Mouse (Mus musculus) Patski (cell line): ENCODE measurements around the gene Erbin. TPM values are rescaled to one million over a fixed set of nuclear protein-coding genes. Genes with fewer than 3 reads are reported as not detected.

Experiments used
- ATAC-seq: fragments of 100-300 bp; one replicate; pipeline ENCODE4 v1.8.0; 2021
- CTCF ChIA-PET: fragments of 350-600 bp; sonication (Branson Sonifier 250); formaldehyde crosslinking; loops from one replicate; lab custom pipeline; 2022; ENCODE audit warnings: inconsistent platforms; lab: Charles Lee
- POLR2A ChIA-PET: fragments of 350-600 bp; sonication (Branson Sonifier 250); formaldehyde crosslinking; loops from one replicate; lab custom pipeline; 2022; ENCODE audit warnings: antibody characterized with exemption, inconsistent platforms; lab: Charles Lee
- DNase-seq: peaks from one replicate; pipeline ENCODE4 v3.0.0-alpha.2; 2011; ENCODE audit warnings: low read depth, low spot score
- H3K27me3 ChIP-seq: fragments of 371-371 bp; one replicate; pipeline ENCODE4 v1.5.1; 2021
- CTCF ChIP-seq: fragments of 100-300 bp; IDR thresholded peaks from one replicate; pipeline ENCODE4 v1.5.1; 2021
- in situ Hi-C: fragments of 300-500 bp; cut with MboI; formaldehyde crosslinking; loops from 3 replicates; pipeline ENCODE4 v1.11.1; 2018; ENCODE audit warnings: low pct_unique_long_range_greater_than_20kb, mixed read lengths
- polyA plus RNA-seq: library from polyadenylated mRNA; unstranded; gene quantifications from one replicate; pipeline ENCODE4 v1.2.3, GENCODE M21; 2021

Erbin gene
- polyA plus RNA-seq = 99.6 TPM

DNA sequence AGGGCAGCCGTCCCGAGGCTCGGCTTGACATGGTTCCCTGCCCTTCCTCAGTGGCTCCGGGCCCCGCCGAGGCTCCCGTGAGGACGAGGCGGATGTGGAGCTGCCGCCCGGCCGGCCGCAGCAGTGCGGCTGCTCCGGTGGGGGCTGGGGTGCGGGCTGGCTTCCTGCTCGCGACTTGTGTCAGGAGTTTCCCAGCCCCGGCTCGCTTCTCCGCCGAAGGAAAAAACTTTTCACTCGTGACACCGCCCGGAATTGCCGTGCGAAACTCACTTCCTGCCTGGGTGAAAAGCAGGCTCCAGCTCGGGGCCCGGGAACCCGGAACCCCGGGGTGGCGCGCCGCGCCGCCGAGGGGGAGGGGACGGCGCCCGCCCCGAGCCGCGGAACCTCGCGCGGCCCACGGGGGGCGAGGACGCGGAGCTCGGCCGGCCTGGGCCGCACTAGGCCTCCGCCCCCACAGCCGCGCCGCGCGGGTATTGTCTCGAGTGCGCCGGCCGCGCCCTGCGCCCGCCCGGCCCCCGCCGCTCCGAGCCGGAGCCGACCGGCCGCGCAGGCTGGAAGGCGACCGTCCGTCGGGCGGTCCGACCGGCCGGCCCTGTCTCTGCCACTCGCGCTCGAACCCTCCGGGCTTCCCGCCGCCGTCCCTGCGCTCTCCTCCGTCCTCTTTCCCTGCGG, at the start of gene Erbin:
TSS of gene Erbin (minus strand) at position 254 of the 672 bp plus-strand sequence.
- CTCF ChIA-PET = no interaction called here
- ATAC-seq (peak; percentile 52), DNase-seq (no peak)
- no peaks in the 10 kb centered on the region for H3K27me3 ChIP-seq
- no peak for TF ChIP-seq CTCF
- POLR2A ChIA-PET = interaction anchor here (0.7 to 2.6 kb wide), 8 partner anchors 59 to 129 kb away, joined by 3 to 6 read pairs (median 4); no protein-coding TSS in a partner anchor
- in situ Hi-C loops = no loop called here

DNA sequence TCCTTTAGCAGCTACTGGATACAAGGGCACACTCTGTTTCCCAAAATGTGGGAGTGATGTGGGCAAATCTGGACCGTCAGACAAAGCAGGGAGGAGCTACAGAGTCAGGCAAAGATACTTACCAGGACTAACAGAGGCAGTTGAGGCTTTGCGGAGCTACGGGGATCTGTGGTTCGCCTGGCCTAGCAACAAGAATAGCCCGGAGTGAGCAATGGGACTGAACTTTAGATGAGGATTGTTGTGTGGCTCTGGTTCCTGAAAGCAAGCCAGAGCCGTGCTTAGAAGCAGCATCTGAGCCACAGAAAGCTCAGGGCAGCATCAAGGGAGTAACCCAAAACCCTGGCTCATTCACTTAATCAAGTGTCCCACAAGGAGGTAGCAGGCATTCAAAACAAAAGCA, 49.6 kb upstream of the Erbin start:
- TF ChIP-seq CTCF = no peak
- H3K27me3 ChIP-seq = no peaks in the 10 kb centered on the region
- in situ Hi-C loops = no loop called here
- ATAC-seq = no peak
- ChIA-PET CTCF (interaction anchor here (1.5 kb wide), 1 partner anchor 13 kb away, joined by 4 read pairs; no protein-coding TSS in a partner anchor), POLR2A (interaction anchor here (0.6 to 0.8 kb wide), 2 partner anchors 9 to 31 kb away, joined by 3 to 4 read pairs; no protein-coding TSS in a partner anchor)
- DNase-seq = no peak

DNA sequence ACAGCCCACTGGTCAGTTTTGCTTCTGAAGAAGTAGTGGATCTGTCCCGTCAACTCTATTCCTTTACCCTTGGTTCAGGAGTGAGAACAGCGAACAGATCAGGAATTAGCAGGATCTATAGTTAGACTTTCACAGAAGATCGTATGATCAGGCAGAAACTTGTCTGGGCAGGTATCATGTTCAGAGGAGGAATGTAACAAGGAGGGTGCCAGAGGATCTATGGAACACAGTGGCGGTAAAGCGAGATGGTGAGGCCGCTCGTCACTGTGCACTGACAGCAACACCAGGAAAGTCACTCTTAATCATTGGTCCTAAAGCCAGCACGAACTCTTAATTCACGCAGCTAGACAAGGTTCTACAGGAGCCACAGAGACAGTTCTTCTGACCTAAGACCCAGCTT, 47.7 kb upstream of the Erbin start:
- no peak for DNase-seq

DNA sequence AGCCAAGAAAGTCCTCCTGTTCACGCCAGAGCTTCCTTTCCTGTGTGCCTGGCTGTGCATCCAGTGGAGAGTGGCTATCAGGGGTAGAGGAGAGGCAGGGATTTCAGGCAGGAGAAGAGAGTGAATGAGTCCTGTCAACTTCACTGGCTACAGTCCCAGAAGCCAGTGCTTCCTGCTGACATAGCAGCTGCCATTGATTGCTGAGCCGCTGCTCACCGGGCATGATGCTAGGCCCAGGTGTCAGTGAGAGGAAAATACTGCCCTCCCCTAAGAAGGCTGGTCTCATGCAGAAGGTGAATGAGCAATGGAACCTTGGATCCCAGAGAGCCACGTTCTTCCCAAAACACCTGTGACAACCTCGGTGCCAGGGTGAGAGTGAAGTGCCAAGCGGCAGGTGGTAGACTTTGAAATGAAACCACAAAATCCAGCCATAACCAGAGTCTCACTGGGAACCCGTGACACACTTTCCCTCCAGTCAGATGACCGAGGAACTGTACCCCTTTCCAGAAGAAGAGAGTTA, 46.4 kb upstream of the Erbin start:
- DNase-seq = no peak
- no peaks in the 10 kb centered on the region for H3K27me3 ChIP-seq
- POLR2A ChIA-PET = no interaction called here
- CTCF ChIA-PET = no interaction called here
- no peak for ATAC-seq
- in situ Hi-C loops = no loop called here
- no peak for TF ChIP-seq CTCF

More for the DNA sequence above, 47.7 kb upstream of the Erbin start:
- ChIA-PET POLR2A (no interaction called here), CTCF (no interaction called here)
- TF ChIP-seq CTCF = no peak
- in situ Hi-C loops = no loop called here
- no peaks in the 10 kb centered on the region for H3K27me3 ChIP-seq
- no peak for ATAC-seq

DNA sequence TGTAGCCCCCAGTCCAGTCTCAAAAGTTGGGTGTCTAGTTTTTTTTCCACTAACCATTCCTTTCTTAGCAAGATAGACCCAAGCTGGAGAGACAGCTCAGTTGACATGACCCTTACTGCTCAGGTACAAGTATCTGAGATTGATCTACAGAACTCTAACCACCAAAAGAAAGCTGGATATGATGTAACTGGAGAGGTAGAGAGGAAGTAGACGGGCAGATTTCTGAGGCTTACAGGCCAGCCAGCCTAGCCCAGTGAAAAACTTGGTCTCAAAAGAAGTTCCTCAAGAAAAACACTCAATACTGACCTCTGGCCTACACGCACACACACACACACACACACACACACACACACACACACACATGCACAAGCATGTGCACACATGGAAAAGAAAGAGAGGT, 44.9 kb upstream of the Erbin start:
- ATAC-seq = no peak
- POLR2A ChIA-PET = no interaction called here
- no peak for TF ChIP-seq CTCF
- no peak for DNase-seq
- no peaks in the 10 kb centered on the region for H3K27me3 ChIP-seq
- in situ Hi-C loops = no loop called here
- CTCF ChIA-PET = no interaction called here

DNA sequence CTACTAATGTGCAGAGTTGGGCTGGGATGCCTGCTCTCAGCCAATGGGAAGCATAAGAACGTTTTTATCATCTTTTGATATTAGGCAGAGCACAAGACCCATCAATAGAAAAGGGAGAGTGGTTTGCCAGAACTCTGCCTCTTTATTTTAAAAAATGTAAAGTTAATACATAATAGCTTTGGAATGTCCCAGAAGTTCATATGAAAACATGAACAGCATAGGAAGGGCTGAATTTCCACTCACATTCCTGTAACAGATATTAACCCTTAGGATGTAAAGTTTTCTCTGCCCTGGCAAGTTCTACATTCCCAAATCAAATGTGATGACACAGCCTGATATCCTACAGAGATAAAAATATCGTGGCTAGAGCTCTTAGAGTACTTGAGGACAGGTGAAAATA, 42.8 kb upstream of the Erbin start:
- no peak for ATAC-seq
- in situ Hi-C loops = no loop called here

DNA sequence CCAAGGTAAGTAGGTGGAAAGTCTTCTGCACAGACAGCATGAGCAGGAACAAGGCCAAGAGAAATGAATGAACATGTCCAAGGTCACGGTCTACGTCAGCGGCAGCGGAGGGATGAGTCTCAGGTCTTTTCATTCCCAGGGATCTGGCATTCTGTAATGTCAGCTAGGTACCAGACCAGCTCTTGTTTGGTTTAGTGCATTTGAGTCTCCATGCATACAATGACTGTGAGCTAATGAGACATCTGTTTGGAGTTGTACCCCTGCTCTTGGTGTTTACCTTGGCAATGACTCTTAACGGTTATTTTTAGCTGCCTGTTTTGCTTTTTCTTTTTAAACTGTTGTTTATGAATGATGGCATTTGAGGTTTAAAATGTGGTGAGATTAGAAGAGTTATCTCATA, 39.5 kb upstream of the Erbin start:
- POLR2A ChIA-PET = no interaction called here
- no peak for TF ChIP-seq CTCF
- CTCF ChIA-PET = interaction anchor here (1.0 to 1.9 kb wide), 4 partner anchors 10 to 50 kb away, joined by 3 to 4 read pairs (median 3); no protein-coding TSS in a partner anchor
- DNase-seq (no peak), ATAC-seq (peak; percentile 39)
- in situ Hi-C loops = no loop called here
- H3K27me3 ChIP-seq = no peaks in the 10 kb centered on the region

More for the DNA sequence above, 42.8 kb upstream of the Erbin start:
- DNase-seq = no peak
- CTCF ChIA-PET = no interaction called here
- POLR2A ChIA-PET = no interaction called here
- TF ChIP-seq CTCF = no peak
- no peaks in the 10 kb centered on the region for H3K27me3 ChIP-seq

DNA sequence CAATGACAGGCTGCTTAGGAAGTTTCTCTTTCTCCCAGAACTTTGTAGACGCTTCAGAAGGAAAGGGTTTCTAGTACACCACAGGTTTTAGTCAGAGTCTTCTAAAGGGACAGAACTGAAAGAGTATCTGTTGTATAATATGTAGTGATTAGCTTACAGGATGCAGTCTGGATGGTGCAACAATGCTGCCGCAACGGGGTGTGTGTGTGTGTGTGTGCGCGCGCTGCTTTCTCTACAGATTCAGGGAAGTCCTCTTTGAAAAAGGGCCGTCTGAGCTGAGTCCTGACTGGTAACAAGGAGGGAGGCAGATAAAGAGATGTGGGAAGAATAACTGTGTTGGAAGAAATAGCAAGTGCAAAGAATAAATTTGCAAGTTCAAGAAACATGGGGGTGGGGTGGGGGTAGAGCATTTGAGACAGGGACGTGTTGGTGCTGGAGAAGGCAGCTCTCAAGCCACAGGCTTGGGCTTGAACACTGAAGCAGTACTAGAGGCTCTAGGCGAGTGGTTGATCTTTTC, 38.4 kb upstream of the Erbin start:
- CTCF ChIA-PET = interaction anchor here (1.2 to 1.9 kb wide), 2 partner anchors 15 to 32 kb away, joined by 3 read pairs; no protein-coding TSS in a partner anchor
- POLR2A ChIA-PET = no interaction called here
- DNase-seq (no peak), ATAC-seq (no peak)
- in situ Hi-C loops = no loop called here
- TF ChIP-seq CTCF = no peak
- H3K27me3 ChIP-seq = no peaks in the 10 kb centered on the region

DNA sequence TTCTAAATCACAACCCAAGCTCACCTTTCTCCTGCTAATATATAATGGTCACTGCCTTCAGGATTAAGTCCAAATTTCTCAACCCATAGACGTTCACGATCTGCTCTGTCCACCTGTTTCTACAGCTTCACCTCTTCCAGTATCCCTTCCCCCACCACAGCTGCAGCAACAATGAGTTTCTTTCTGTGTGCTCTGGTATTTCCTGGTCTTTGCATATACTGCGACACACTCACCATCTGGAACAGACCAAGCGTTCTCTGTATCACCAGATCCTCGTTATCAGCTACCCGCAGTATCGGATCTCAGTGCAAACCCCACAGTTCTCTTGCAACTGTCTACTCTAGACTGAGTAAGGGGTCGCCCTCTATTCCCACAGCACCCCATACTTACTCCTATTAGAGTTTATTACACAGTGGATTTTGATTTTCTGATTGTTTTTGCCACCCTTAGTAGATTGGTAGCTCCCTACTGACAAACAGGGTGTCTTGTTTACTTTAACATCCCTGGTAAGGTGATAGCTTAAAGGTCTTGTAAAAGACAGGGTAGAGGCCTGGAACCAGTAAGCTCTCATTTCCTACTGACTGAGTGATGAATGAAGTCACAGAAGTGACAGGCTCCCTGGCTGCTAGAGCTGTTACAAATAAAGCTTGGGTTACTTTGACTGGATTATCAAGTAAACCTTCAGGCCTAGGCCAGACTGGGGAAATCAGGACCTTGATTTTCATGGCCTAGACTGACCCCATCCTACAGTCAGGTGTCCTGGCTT, 37.0 kb upstream of the Erbin start:
- H3K27me3 ChIP-seq = no peaks in the 10 kb centered on the region
- no peak for TF ChIP-seq CTCF
- in situ Hi-C loops = no loop called here
- ChIA-PET POLR2A (no interaction called here), CTCF (interaction anchor here (1.5 to 1.9 kb wide), 2 partner anchors 12 to 31 kb away, joined by 3 to 4 read pairs; no protein-coding TSS in a partner anchor)
- ATAC-seq (no peak), DNase-seq (no peak)

DNA sequence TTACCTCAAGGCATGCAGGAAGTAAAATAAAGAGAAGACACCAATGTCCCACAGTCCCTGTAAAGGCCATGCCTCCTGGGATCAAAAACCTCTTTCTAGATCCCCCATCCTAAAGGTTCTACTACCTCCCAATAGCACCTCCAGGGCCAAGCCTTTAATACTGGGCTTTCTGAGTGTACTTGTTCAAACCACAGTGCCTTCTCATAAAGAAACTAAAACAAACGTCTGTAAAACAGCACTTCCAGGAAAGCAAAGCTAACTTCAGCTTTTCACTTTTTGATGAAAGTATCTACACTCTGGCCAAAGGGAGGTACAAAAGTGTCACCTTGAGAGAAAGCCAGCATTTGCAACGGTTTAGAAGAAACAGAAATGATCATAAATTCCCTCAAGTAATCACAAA, 35.3 kb upstream of the Erbin start:
- in situ Hi-C loops = no loop called here
- TF ChIP-seq CTCF = no peak
- no peaks in the 10 kb centered on the region for H3K27me3 ChIP-seq
- no peak for DNase-seq
- ChIA-PET POLR2A (no interaction called here), CTCF (no interaction called here)
- ATAC-seq = no peak
